Mouse (Mus musculus): Measurements from ENCODE around the gene Tmprss12. TPM values are rescaled to one million over a fixed set of nuclear protein-coding genes. Genes with fewer than 3 reads are reported as not detected.

The Tmprss12 gene
- polyA plus RNA-seq, 1 experiment = not detected

DNA sequence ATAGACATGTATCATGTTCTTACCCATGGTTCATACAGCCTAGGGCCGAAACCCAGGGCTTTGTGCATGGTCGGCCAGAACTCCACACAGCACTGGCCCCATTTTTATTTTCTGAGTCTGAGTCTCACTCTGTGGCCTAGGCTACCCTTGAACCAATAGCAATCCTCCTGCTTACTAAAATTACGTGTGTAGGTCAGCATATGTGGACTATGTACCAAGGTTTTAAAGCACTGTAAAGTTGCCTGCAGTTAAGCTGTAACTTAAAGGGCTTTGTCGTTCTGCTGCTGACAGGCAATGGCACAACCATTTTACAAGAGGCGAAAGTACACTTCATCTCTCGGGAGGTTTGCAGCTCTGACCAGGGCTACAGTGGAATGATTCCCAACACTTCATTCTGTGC is 8.3 kb downstream of the Tmprss12 start:
- Histone ChIP-seq H3K79me2 (ENCODE audit: control insufficient read depth, insufficient read depth) (no peaks in the 10 kb centered on the region), H3ac (ENCODE audit: control insufficient read depth, insufficient read length) (no peak overlapping the region), H3K4me3 (no peak overlapping the region), H3K4me2 (ENCODE audit: low read depth) (no peak overlapping the region), H3K36me3 (ENCODE audit: control insufficient read depth, insufficient read depth) (no peaks in the 10 kb centered on the region), H3K27me3 (ENCODE audit: control insufficient read depth, insufficient read depth, insufficient read length) (peaks cover 12% of the 10 kb centered on the region)
- TF ChIP-seq SRF (IDR thresholded peaks at IDR 0.05; ENCODE audit: control insufficient read depth, insufficient read length, low read depth) = no peak
- no peak for TF ChIP-seq POLR2A (IDR thresholded peaks at IDR 0.05; ENCODE audit: insufficient read length, low read depth)
- no peak for TF ChIP-seq TCF3 (IDR thresholded peaks at IDR 0.05; ENCODE audit: insufficient read length, low read depth)
- TF ChIP-seq E2F4 (IDR thresholded peaks at IDR 0.05; ENCODE audit: insufficient read depth) = no peak
- no peak for TF ChIP-seq MAX (IDR thresholded peaks at IDR 0.05; ENCODE audit: low read depth)
- no peak for TF ChIP-seq CEBPB (IDR thresholded peaks at IDR 0.05; ENCODE audit: insufficient read depth, poor library complexity, severe bottlenecking)
- TF ChIP-seq TCF12 (IDR thresholded peaks at IDR 0.05; ENCODE audit: insufficient read depth, poor library complexity, severe bottlenecking) = no peak
- no peak for TF ChIP-seq POLR2AphosphoS2 (IDR thresholded peaks at IDR 0.05; ENCODE audit: insufficient read length, low read depth)
- no peak for TF ChIP-seq REST (IDR thresholded peaks at IDR 0.05; ENCODE audit: insufficient read depth, insufficient read length)

DNA sequence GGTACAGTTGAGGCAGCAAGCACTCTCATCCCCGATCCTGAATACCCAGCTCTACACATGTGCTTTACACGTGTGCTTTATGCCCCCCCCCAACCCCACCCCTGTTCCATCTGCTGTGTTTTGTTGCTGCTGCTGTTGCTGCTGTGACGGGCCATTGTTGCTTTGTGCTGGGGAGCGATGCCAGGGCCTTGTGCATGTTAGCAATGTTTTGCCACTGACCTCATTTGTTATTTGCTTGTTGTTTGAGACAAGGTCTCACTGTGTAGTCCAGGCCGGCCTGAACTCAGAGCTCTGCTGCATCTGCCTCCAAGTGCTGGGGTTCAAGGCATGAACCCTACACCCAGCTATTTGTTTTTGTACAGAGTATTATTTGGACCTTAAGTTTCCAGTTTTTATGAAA is 10.2 kb downstream of the Tmprss12 start:
- TF ChIP-seq REST (IDR thresholded peaks at IDR 0.05; ENCODE audit: insufficient read depth, insufficient read length) (no peak), CEBPB (IDR thresholded peaks at IDR 0.05; ENCODE audit: insufficient read depth, poor library complexity, severe bottlenecking) (no peak), TCF3 (IDR thresholded peaks at IDR 0.05; ENCODE audit: insufficient read length, low read depth) (no peak), MYOG (IDR thresholded peaks at IDR 0.05; ENCODE audit: control insufficient read depth in 1 of 3, insufficient read depth in 1 of 3, insufficient read length in 2 of 3, low read depth in 2 of 3) (no peak), E2F4 (IDR thresholded peaks at IDR 0.05; ENCODE audit: insufficient read depth) (no peak), POLR2AphosphoS2 (IDR thresholded peaks at IDR 0.05; ENCODE audit: insufficient read length, low read depth) (no peak), MAX (IDR thresholded peaks at IDR 0.05; ENCODE audit: low read depth) (no peak), SRF (IDR thresholded peaks at IDR 0.05; ENCODE audit: control insufficient read depth, insufficient read length, low read depth) (no peak), USF1 (IDR thresholded peaks at IDR 0.05; ENCODE audit: low read depth) (no peak), MYOD1 (IDR thresholded peaks at IDR 0.05; ENCODE audit: control insufficient read depth in 1 of 3, insufficient read length in 2 of 3, low read depth in 2 of 3) (no peak), POLR2A (IDR thresholded peaks at IDR 0.05; ENCODE audit: insufficient read length, low read depth) (no peak), TCF12 (IDR thresholded peaks at IDR 0.05; ENCODE audit: insufficient read depth, poor library complexity, severe bottlenecking) (no peak)
- H3K4me2 ChIP-seq (ENCODE audit: low read depth) = no peak overlapping the region
- no peaks in the 10 kb centered on the region for H3K79me2 ChIP-seq (ENCODE audit: control insufficient read depth, insufficient read depth)
- H3K27me3 ChIP-seq (ENCODE audit: control insufficient read depth, insufficient read depth, insufficient read length) = peaks cover 5% of the 10 kb centered on the region
- H3K4me3 ChIP-seq = no peak overlapping the region
- H3ac ChIP-seq (ENCODE audit: control insufficient read depth, insufficient read length) = no peak overlapping the region
- H3K36me3 ChIP-seq (ENCODE audit: control insufficient read depth, insufficient read depth) = no peaks in the 10 kb centered on the region

DNA sequence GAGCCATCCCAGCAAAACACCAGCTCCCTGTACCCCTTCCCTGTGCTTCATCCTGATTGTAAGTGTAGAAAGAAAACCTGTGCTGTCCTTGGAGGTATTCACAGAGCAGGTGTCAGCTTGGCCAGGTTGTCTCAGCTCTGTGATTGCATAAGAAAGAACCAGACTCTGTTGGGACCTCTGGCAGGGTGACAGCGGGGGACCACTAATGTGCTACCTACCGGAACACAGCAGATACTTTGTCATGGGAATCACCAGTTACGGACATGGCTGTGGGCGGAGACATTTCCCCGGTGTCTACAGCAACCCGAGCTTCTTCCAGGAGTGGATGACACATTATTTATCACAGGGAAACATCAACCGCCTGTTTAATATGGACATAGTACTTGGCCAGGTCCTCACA is 11.7 kb downstream of the Tmprss12 start:
- H3ac ChIP-seq (ENCODE audit: control insufficient read depth, insufficient read length) = no peak overlapping the region
- no peak overlapping the region for H3K4me3 ChIP-seq
- no peaks in the 10 kb centered on the region for H3K79me2 ChIP-seq (ENCODE audit: control insufficient read depth, insufficient read depth)
- no peak overlapping the region for H3K4me2 ChIP-seq (ENCODE audit: low read depth)
- peaks cover 5% of the 10 kb centered on the region for H3K27me3 ChIP-seq (ENCODE audit: control insufficient read depth, insufficient read depth, insufficient read length)
- TF ChIP-seq TCF3 (IDR thresholded peaks at IDR 0.05; ENCODE audit: insufficient read length, low read depth) = no peak
- H3K36me3 ChIP-seq (ENCODE audit: control insufficient read depth, insufficient read depth) = no peaks in the 10 kb centered on the region

DNA sequence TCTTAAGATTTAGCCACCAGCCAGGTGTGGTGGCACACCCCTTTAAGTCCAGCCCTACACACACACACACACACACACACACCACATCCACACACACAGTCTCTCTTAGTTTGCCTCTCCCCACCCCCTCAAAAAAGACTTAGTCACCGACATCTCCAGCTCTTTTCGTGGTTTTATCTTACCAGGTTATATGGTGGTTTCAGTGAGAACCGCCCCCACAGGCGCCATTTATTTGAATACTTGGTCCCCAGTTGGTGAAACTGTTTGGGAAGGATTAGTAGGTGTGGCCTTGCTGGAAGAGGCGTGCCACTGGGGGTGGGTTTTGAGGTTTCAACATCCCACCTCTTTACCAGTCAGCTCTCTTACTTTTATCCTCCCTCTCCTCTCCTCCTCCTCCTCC is 17.2 kb downstream of the Tmprss12 start:
- no peak for TF ChIP-seq REST (IDR thresholded peaks at IDR 0.05; ENCODE audit: insufficient read depth, insufficient read length)
- no peak for TF ChIP-seq USF1 (IDR thresholded peaks at IDR 0.05; ENCODE audit: low read depth)
- no peak for TF ChIP-seq POLR2A (IDR thresholded peaks at IDR 0.05; ENCODE audit: insufficient read length, low read depth)
- TF ChIP-seq MYOD1 (IDR thresholded peaks at IDR 0.05; ENCODE audit: control insufficient read depth in 1 of 3, insufficient read length in 2 of 3, low read depth in 2 of 3) = no peak
- no peak for TF ChIP-seq POLR2AphosphoS2 (IDR thresholded peaks at IDR 0.05; ENCODE audit: insufficient read length, low read depth)
- no peak for TF ChIP-seq MYOG (IDR thresholded peaks at IDR 0.05; ENCODE audit: control insufficient read depth in 1 of 3, insufficient read depth in 1 of 3, insufficient read length in 2 of 3, low read depth in 2 of 3)
- TF ChIP-seq CEBPB (IDR thresholded peaks at IDR 0.05; ENCODE audit: insufficient read depth, poor library complexity, severe bottlenecking) = no peak
- TF ChIP-seq E2F4 (IDR thresholded peaks at IDR 0.05; ENCODE audit: insufficient read depth) = no peak
- no peak for TF ChIP-seq SRF (IDR thresholded peaks at IDR 0.05; ENCODE audit: control insufficient read depth, insufficient read length, low read depth)
- no peak for TF ChIP-seq TCF12 (IDR thresholded peaks at IDR 0.05; ENCODE audit: insufficient read depth, poor library complexity, severe bottlenecking)
- TF ChIP-seq MAX (IDR thresholded peaks at IDR 0.05; ENCODE audit: low read depth) = no peak
- no peak for TF ChIP-seq TCF3 (IDR thresholded peaks at IDR 0.05; ENCODE audit: insufficient read length, low read depth)
- Histone ChIP-seq H3K4me3 (no peak overlapping the region), H3K4me2 (ENCODE audit: low read depth) (no peak overlapping the region), H3K79me2 (ENCODE audit: control insufficient read depth, insufficient read depth) (no peaks in the 10 kb centered on the region), H3K36me3 (ENCODE audit: control insufficient read depth, insufficient read depth) (no peaks in the 10 kb centered on the region), H3K27me3 (ENCODE audit: control insufficient read depth, insufficient read depth, insufficient read length) (no peaks in the 10 kb centered on the region), H3ac (ENCODE audit: control insufficient read depth, insufficient read length) (no peak overlapping the region)

DNA sequence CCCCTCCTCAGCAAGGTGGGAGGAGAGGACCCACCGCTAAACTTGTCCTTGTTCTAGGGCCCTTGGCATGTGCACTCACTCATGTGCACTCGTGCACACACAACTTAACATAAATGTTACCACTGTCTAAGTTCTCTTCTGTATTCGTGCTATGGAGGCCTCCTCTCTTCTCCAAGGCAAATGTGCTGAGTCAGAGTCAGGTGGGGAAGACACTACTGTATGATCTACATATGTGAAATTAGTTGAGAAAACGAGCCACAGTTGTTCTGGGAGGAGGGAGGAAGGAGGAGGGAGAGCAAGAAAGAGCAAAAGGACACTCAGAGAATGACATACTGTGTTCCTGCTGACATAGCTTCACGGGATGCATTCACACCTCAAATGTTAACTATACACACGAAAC is 19.9 kb downstream of the Tmprss12 start:
- TF ChIP-seq E2F4 (IDR thresholded peaks at IDR 0.05; ENCODE audit: insufficient read depth) (no peak), TCF3 (IDR thresholded peaks at IDR 0.05; ENCODE audit: insufficient read length, low read depth) (no peak), SRF (IDR thresholded peaks at IDR 0.05; ENCODE audit: control insufficient read depth, insufficient read length, low read depth) (no peak), POLR2A (IDR thresholded peaks at IDR 0.05; ENCODE audit: insufficient read length, low read depth) (no peak), TCF12 (IDR thresholded peaks at IDR 0.05; ENCODE audit: insufficient read depth, poor library complexity, severe bottlenecking) (no peak), POLR2AphosphoS2 (IDR thresholded peaks at IDR 0.05; ENCODE audit: insufficient read length, low read depth) (no peak), MYOD1 (IDR thresholded peaks at IDR 0.05; ENCODE audit: control insufficient read depth in 1 of 3, insufficient read length in 2 of 3, low read depth in 2 of 3) (no peak), REST (IDR thresholded peaks at IDR 0.05; ENCODE audit: insufficient read depth, insufficient read length) (no peak), USF1 (IDR thresholded peaks at IDR 0.05; ENCODE audit: low read depth) (no peak)
- Histone ChIP-seq H3K4me3 (no peak overlapping the region), H3ac (ENCODE audit: control insufficient read depth, insufficient read length) (no peak overlapping the region), H3K4me2 (ENCODE audit: low read depth) (no peak overlapping the region), H3K79me2 (ENCODE audit: control insufficient read depth, insufficient read depth) (no peaks in the 10 kb centered on the region), H3K27me3 (ENCODE audit: control insufficient read depth, insufficient read depth, insufficient read length) (no peaks in the 10 kb centered on the region), H3K36me3 (ENCODE audit: control insufficient read depth, insufficient read depth) (no peaks in the 10 kb centered on the region)
